Mouse (Mus musculus) cerebellum, adult 11-12 months (tissue): ENCODE measurements around the gene Tnfrsf1b.

Source experiments
- DNase-seq: peaks from one replicate; pipeline ENCODE4 v3.0.0; 2022

The Tnfrsf1b gene

GRCm38 (mm10) chr4:145246173-145247011 lies at the start of gene Tnfrsf1b:
Tnfrsf1b (minus strand) TSS chr4:145246870.
- DNase-seq = no peak

DNA sequence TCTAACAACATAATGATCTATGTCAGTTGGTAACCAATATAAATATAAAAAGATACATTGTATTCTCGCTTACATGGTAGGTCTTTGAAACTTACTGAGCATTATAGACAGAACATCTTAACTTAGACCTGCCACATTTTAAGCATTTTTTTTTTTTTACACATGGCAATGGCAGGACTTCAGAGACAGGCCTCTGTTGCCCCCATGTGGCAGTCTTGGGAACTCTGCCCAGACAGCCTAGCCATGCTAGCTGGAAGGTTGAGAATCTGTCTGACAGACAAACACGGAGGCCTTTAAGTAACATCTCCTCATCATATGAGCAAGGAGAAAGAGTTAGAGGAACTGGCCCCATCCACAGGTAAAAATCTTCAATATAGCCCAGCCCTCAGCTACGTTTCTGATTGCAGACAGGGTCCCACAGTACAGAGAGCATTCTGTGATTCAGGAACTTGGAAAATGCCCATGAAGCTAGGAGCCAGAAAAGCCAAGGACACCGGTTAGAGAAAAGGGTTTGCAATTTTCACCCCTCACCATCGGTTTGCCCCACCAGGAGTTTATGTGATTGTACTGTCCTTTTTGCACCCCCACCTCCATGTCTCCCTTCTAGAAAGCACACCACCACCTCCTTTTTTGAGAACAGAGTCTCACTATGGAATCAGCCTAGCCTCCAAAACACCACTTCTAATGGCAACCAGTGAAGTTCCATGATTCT lies 49.1 kb upstream of the Tnfrsf1b start:
- no peak for DNase-seq

- DNase-seq = no peak
These were observed 47.9 kb upstream of the Tnfrsf1b start for GRCm38 (mm10) chr4:145294588-145294987.

DNA sequence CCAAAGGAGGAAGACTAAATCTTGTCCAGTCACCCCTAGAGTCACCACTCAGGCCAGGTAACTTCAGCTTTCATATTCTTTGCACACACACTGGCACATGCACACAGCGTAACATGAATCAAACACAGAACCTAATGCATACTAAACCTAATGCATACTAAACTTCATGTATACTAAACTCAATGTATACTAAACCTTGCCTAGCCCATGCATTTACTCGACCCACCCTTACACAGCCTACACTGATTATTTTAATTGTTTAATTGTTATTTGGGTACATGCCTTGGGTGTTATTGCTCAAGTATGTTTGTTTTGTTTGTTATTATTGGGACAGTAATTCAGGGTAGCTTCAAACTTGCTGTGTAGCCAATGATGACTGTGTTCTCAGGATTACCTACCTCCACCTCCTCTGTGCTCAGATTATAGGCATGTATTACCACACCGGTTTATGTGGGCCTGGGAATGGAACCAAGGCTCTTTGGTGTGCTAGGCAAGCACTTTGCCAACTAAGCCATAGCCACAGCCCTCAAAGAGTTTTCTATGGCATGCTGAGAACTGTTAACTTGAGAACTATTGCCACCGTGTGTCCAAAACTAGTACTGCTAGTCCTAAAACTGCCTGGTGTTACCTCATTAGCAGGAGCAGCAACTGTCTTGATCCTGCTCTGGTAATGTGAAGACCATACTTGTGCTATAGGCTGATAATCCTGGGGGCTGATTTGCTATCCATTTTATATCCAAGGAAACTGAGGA lies 39.9 kb upstream of the Tnfrsf1b start:
- DNase-seq = no peak

DNA sequence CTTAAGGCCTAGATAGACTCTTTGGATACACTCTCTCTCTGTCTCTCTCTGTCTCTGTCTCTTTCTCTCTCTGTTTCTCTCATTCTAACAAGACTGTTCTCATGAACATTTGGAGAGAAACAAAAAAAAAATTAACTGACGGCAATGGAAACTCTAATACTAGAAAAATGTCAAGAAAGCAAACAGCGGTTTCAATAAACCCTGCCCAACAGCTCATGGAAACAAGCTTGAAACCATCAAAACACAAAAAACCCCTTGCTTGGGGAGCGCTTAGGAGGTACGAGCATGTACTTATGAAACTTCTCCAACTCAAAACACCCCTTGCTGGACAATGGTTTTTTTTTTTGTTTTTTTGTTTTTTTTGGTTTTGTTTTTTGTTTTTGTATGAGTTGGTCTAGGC lies 38.0 kb upstream of the Tnfrsf1b start:
- DNase-seq = no peak

- DNase-seq = no peak
These were observed 36.8 kb upstream of the Tnfrsf1b start for GRCm38 (mm10) chr4:145283441-145283840.

GRCm38 (mm10) chr4:145280966-145281365 lies 34.3 kb upstream of the Tnfrsf1b start:
- no peak for DNase-seq

GRCm38 (mm10) chr4:145278724-145279370 lies 32.2 kb upstream of the Tnfrsf1b start:
- DNase-seq = no peak

DNA sequence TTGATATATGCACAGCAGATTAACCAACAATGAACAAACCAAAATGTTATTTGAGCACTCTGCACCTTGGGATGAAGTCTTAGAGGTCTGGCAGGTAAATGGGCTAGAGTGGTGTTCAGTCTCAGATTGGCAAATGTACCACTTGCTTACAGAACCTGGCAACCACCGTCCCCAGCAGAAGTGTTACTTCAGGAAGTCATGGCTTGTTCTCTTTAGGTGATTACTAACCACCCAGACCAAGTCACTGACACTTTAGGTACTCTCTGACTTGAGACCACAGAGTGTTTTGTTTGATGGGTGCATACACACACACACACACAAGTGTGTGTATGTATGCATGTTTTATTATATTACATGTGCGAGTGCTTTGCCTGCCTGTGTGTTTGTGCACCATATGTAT lies 31.6 kb upstream of the Tnfrsf1b start:
- DNase-seq = no peak

- DNase-seq = no peak
These were observed 29.9 kb upstream of the Tnfrsf1b start for GRCm38 (mm10) chr4:145276368-145277249.

GRCm38 (mm10) chr4:145274887-145275286 lies 28.2 kb upstream of the Tnfrsf1b start:
- DNase-seq = no peak

GRCm38 (mm10) chr4:145273923-145274322 lies 27.3 kb upstream of the Tnfrsf1b start:
- no peak for DNase-seq

GRCm38 (mm10) chr4:145272763-145273162 lies 26.1 kb upstream of the Tnfrsf1b start:
- no peak for DNase-seq

DNA sequence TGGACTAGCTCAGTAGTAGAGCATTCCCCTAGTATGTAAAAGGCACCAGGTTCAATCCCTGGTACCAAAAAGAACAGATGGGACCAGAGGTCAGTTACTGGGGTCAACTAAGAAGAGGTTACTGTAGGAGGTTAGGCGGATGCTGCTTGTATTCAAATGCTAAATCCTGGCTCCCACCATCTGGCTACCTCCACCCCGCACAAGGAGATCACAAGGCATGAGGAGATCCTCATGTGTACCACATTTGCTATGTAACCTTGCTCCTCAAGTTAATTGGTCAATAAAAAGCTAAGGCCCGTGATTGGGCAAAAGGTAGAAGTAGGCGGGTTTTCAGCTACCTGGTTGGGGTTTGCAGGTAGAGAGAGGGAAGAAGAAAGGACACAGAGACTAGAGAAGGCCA lies 25.0 kb upstream of the Tnfrsf1b start:
- DNase-seq = no peak

DNA sequence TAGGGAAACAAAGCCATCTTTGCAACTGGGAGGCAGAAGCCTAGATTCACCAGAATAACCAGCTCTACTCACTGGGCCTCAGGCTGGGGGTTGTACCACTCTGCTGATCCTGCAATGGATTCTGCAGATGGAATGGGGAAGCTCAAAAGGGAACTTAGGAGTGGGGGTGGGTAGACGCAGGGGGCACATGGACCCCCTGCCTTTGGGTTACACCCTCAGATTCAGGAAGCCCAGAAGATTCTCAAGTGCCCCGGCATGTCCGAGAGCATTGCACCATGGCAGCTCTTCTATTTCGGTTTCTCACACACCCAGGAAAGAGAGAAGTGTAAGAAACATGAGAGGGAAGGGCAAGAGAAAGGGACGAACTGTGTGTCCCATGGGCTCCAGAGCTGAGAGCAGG lies 23.5 kb upstream of the Tnfrsf1b start:
- no peak for DNase-seq

- no peak for DNase-seq
These were observed 21.0 kb upstream of the Tnfrsf1b start for GRCm38 (mm10) chr4:145267631-145268110.

- DNase-seq = no peak
These were observed 19.8 kb upstream of the Tnfrsf1b start for GRCm38 (mm10) chr4:145266505-145266904.

DNA sequence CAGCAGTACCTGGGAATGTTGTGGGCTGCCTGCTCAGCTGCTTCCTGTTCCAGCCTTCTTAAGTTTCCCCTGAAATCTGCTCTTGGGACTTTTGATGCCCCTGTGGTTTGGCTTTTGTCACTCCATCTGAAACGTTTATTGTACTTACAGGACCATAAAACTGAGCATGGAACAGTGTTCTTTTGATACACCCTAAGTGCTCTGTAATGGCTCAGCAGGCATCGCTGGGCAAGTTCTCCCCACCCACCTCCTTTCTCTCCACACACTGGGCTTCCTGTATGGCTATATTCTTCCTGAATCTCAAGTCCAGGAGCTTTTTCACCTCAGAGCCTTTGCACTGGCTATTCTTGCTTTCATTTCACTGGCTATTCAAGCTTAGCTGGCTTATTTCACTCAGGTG lies 18.1 kb upstream of the Tnfrsf1b start:
- DNase-seq = no peak

- no peak for DNase-seq
These were observed 16.9 kb upstream of the Tnfrsf1b start for GRCm38 (mm10) chr4:145263583-145263982.

GRCm38 (mm10) chr4:145260802-145261201 lies 14.1 kb upstream of the Tnfrsf1b start:
- no peak for DNase-seq

DNA sequence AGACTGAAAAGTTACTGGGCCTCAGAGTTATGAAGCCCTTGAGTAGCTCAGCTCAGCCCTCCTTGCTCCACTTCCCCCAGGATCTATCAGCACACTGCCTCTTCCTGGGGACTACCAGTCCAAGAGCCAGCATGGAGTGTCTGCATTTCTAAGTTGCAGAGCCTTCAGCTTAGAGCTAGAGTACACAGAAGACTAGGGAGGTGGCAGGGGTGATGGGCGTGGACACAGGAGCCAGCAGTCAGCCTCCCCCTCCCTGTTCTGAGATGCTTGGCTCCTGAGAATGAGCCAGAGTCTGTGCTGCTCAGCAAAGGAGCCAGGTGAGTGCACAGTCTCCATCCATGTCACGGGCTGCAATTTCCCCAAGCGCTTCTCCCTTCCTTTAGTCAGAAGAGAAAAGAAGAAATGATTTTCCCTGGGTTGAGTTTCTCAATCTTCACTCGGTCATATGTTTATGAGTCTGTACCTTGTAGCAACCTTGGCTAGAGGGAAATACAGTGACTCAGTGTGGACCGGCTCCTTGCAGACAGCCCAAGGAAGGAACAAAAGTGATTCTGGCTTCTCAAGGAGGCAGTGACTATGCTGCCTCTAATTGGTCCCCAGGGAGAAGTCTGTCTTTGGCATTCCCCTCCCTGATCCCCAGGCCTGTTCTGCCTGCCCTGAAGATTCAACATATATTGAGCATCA lies 11.2 kb upstream of the Tnfrsf1b start:
- DNase-seq = no peak
